Mouse (Mus musculus) lung, embryonic 15.5 days (tissue): ENCODE data around the gene Ppil4. TPM values are rescaled to one million over a fixed set of nuclear protein-coding genes. Genes with fewer than 3 reads are reported as not detected.

Experiments
- ATAC-seq: fragments of 200-750 bp; cut with Nextera tagmentation; 2 replicates; pipeline ENCODE4 v1.8.0; 2017; ENCODE audit warnings: moderate number of reproducible peaks, borderline replicate concordance; ENCODE audit not compliant: low FRiP score, low TSS enrichment; ENCODE audit errors: extremely low read depth
- H3K27ac ChIP-seq: fragments of 300-500 bp; sonication (generic); 2 replicates; pipeline ENCODE4 v1.5.1; 2015; ENCODE audit warnings: moderate library complexity, mild to moderate bottlenecking, inconsistent platforms
- H3K27me3 ChIP-seq: fragments of 300-500 bp; sonication (generic); 2 replicates; pipeline ENCODE4 v1.6.1; 2015; ENCODE audit warnings: inconsistent platforms
- H3K36me3 ChIP-seq: fragments of 300-500 bp; sonication (generic); 2 replicates; pipeline ENCODE4 v1.6.1; 2015; ENCODE audit warnings: inconsistent platforms
- H3K4me1 ChIP-seq: fragments of 300-500 bp; sonication (generic); 2 replicates; pipeline ENCODE4 v1.6.1; 2015; ENCODE audit warnings: inconsistent platforms
- H3K4me2 ChIP-seq: fragments of 300-500 bp; sonication (generic); 2 replicates; pipeline ENCODE4 v1.6.1; 2015; ENCODE audit warnings: inconsistent platforms, mild to moderate bottlenecking, moderate library complexity
- H3K4me3 ChIP-seq: fragments of 300-500 bp; sonication (generic); 2 replicates; pipeline ENCODE4 v1.5.1; 2015; ENCODE audit warnings: mild to moderate bottlenecking, inconsistent platforms
- H3K9ac ChIP-seq: fragments of 300-500 bp; sonication (generic); 2 replicates; pipeline ENCODE4 v1.6.1; 2015; ENCODE audit warnings: inconsistent platforms
- H3K9me3 ChIP-seq: fragments of 300-500 bp; sonication (generic); 2 replicates; pipeline ENCODE4 v1.6.1; 2016; ENCODE audit warnings: inconsistent platforms
- WGBS: fragments of 180-500 bp; shearing (Covaris S2); methylation state at CpG from one replicate; pipeline ENCODE4 v1.1.7; 2015; 5-methylcytosine and 5-hydroxymethylcytosine counted together
- polyA plus RNA-seq: library from polyadenylated mRNA; unstranded; fragments of >200 nt; fragmentation: Nextera tagmentation; extraction: Ambion mirVana; gene quantifications from 2 replicates; pipeline ENCODE4 v1.2.1, GENCODE M21; 2015

Ppil4 gene
- polyA plus RNA-seq, 1 experiment from 2014 or later: 37.5 TPM

DNA sequence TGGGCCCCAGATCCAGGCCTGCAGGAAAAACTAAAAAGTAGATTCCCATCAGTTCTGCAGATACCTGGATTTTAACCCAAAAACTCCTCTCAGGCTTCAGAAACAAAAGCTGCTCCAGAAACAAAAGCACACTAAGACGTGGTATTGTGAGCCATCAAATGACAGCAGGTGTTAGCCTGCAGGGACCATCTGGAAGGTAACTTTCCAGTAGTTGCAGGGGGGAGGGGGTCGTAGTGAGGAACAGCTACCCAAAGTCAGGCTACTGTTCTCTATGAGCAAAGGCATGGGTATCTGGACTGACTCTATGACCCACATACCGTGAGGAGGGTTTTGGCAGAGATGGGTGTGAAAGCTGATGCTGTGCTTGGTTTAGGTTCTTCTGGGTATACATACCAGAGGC is 48.1 kb downstream of the Ppil4 start:
- Histone ChIP-seq H3K4me2 (no peak overlapping the region), H3K4me3 (no peak overlapping the region), H3K27me3 (no peaks in the 10 kb centered on the region; the same call in 1 of the 2 replicates), H3K27ac (no peak overlapping the region), H3K9ac (no peak overlapping the region), H3K9me3 (no peaks in the 10 kb centered on the region), H3K4me1 (peaks cover 19% of the 10 kb centered on the region), H3K36me3 (no peaks in the 10 kb centered on the region)
- no peak for ATAC-seq
- 59% methylated on average over 3 of the region's 3 CpGs for WGBS

DNA sequence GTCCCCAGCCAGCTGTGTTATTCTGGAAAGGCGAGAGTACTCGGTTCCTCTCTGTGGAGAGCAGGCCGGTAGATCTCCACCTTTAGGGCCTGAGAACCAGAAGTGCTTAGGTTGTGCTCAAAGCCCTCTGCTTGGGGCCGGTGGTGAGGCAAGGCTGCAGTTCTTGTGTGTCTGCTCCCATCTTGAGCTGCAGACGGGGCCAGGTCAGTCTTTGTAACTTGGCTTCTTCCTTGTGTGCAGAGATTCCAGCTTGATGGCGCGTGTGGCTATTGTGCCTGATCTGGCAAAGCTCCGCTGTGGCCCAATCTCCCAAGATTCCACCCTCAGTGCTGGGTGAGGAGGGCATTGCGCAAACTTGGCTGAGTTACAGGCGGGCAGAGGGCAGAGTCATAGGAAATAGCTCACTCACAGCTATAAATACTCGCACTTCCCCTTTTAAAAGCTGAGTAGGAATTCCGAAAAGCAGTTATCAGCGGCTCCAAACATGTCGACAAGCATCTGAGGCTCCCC is 48.9 kb downstream of the Ppil4 start:
- ATAC-seq: peak; percentile 82
- Histone ChIP-seq H3K9me3 (no peaks in the 10 kb centered on the region), H3K4me1 (peaks cover 19% of the 10 kb centered on the region), H3K27ac (peak overlapping the region; percentile 62), H3K9ac (no peak overlapping the region), H3K27me3 (no peaks in the 10 kb centered on the region), H3K4me2 (peak overlapping the region; percentile 35), H3K4me3 (no peak overlapping the region), H3K36me3 (no peaks in the 10 kb centered on the region)
- WGBS: 24% methylated on average over 14 of the region's 14 CpGs

DNA sequence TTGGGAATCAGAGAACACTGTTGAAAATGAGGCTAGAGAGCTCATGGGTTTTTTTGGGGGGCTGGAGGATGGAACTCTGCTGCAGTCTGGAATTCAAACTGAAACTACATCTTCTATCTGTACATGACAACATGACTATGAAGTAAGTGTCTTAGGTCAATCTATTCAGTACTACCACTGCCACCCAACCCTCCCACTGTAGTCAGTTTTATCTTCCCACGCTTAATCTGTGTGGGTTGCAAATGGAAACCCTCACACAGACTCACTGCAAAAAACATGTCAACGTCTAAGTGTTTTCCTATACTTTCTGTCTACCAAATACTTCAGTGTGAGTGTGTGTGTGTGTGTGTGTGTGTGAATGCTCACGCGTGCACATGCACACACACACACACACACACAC is 50.5 kb downstream of the Ppil4 start:
- ATAC-seq: no peak

DNA sequence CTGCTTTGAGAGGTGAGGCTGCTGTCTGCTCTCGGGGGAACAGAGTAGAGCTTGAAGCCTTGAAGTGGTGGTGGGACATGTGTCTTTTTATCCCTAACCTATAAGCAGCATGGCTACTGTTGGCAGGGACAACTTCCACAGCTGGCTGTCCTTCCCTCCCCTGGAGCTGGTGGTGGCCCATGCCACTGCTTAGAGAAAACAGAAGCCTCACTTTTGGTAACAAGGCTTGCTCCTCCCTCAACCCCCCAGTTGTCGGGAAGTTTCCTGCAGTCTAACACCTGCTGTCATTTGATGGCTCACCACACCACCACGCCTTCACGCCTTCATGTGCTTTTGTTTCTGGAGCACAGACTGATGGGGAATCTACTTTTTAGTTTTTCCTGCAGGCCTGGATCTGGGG is 51.5 kb downstream of the Ppil4 start:
- Histone ChIP-seq H3K4me2 (no peak overlapping the region), H3K9me3 (no peaks in the 10 kb centered on the region), H3K36me3 (no peaks in the 10 kb centered on the region), H3K4me3 (no peak overlapping the region), H3K9ac (no peak overlapping the region), H3K27ac (no peak overlapping the region), H3K27me3 (no peaks in the 10 kb centered on the region), H3K4me1 (peaks cover 14% of the 10 kb centered on the region)
- 67% methylated on average over 4 of the region's 4 CpGs for WGBS
- ATAC-seq: no peak

More for the DNA sequence above, 50.5 kb downstream of the Ppil4 start:
- peaks cover 14% of the 10 kb centered on the region for H3K4me1 ChIP-seq
- H3K4me3 ChIP-seq: no peak overlapping the region
- no peaks in the 10 kb centered on the region for H3K36me3 ChIP-seq
- no peaks in the 10 kb centered on the region for H3K9me3 ChIP-seq
- 85% methylated on average over 4 of the region's 4 CpGs for WGBS
- no peak overlapping the region for H3K4me2 ChIP-seq
- H3K9ac ChIP-seq: no peak overlapping the region
- no peaks in the 10 kb centered on the region for H3K27me3 ChIP-seq
- H3K27ac ChIP-seq: no peak overlapping the region

DNA sequence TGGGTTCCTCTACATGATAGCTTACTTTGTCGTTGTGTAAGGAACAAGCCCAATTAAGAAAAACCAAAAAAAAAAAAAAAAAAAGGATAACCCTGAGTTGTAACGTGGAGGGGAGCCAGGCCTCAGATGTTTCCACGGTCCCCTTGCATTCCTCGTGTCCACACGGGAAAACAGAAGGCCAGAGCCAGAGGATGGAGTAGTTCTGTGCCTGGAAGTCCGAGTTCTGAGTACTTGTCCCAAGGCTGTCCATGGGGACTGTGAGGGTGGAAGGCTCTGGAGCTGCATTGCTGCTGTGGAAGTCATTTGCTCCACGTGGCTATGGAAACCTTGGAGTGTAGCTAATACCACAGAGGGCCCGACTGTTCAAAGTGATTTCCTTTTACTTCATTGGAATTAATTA is 52.4 kb downstream of the Ppil4 start:
- H3K27me3 ChIP-seq: no peaks in the 10 kb centered on the region
- no peak overlapping the region for H3K4me2 ChIP-seq
- H3K27ac ChIP-seq: no peak overlapping the region
- WGBS: 61% methylated on average over 8 of the region's 8 CpGs
- H3K4me3 ChIP-seq: no peak overlapping the region
- H3K4me1 ChIP-seq: peaks cover 11% of the 10 kb centered on the region
- no peaks in the 10 kb centered on the region for H3K36me3 ChIP-seq
- H3K9me3 ChIP-seq: no peaks in the 10 kb centered on the region
- no peak for ATAC-seq
- no peak overlapping the region for H3K9ac ChIP-seq

DNA sequence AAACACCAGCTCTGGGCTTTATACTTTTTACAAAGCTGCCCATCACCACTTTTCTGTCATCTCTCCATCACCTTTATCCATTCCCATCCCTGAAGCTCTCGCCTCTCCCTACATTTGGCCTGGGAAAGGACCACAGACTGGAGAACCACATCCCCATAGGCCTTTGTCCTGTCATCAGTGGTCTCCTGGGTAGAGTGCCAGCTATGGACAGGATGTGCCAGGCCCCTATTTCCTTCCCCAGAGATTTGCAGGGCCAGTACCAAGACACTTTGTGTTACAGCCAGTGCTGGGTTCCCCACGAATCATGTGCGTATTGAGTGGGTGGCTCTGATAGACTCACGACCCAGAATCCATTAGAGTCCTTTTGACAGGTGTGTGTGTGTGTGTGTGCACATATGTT is 53.3 kb downstream of the Ppil4 start:
- 87% methylated on average over 4 of the region's 4 CpGs for WGBS
- no peak overlapping the region for H3K9ac ChIP-seq

DNA sequence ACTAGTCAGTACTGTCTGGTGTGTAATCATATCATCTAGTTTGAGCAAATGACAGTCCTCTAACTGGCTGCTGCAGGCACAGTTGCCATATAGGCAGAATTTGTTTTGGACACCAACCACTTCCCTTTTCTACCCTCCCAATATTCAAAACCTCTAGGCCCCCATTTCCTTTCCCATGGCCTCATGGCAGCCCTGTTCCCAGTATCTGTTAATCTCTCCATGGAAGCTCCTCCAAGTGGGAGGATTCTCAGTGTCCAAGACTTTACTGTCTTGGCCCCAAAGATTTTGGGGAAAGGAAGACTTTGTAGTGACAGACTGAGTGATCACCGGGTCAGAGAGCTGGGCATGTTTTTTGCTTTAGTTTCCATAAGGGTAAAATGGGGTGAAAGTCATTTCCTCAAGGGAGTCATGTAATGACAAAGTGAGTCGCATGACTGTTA is 54.5 kb downstream of the Ppil4 start:
- H3K27me3 ChIP-seq: no peaks in the 10 kb centered on the region
- H3K4me1 ChIP-seq: peaks cover 2% of the 10 kb centered on the region; the same call in 1 of the 2 replicates
- H3K36me3 ChIP-seq: no peaks in the 10 kb centered on the region
- H3K4me2 ChIP-seq: no peak overlapping the region
- no peak overlapping the region for H3K4me3 ChIP-seq
- no peak for ATAC-seq
- no peaks in the 10 kb centered on the region for H3K9me3 ChIP-seq
- H3K27ac ChIP-seq: no peak overlapping the region
- H3K9ac ChIP-seq: no peak overlapping the region
- 79% methylated on average over 2 of the region's 2 CpGs for WGBS

More for the DNA sequence above, 53.3 kb downstream of the Ppil4 start:
- Histone ChIP-seq H3K27me3 (no peaks in the 10 kb centered on the region), H3K36me3 (no peaks in the 10 kb centered on the region), H3K4me3 (no peak overlapping the region), H3K27ac (no peak overlapping the region), H3K9me3 (no peaks in the 10 kb centered on the region), H3K4me2 (no peak overlapping the region), H3K4me1 (peaks cover 11% of the 10 kb centered on the region)
- no peak for ATAC-seq

DNA sequence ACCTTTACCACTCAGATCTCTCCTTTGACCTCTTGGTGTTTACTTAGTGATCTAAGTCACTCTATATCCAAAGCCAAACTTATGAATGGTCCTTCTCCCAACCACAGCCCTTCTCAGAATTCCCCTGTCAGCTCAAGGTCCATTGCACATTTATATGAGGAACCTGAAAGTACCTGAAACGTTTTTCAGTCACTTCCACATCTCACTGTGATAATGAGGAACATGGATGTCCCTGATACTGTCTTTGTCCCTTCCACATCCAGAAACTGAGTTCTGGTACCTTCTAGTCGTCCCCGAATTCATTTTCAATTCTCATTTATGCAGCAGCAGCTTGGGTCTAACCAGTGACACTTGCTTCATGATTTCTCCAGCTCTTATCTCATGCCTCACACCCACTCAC is 59.2 kb downstream of the Ppil4 start:
- no peak overlapping the region for H3K9ac ChIP-seq
- no peak overlapping the region for H3K4me3 ChIP-seq
- H3K4me2 ChIP-seq: no peak overlapping the region
- WGBS: 57% methylated on average over 3 of the region's 3 CpGs
- ATAC-seq: no peak
- no peaks in the 10 kb centered on the region for H3K4me1 ChIP-seq
- no peaks in the 10 kb centered on the region for H3K27me3 ChIP-seq
- H3K36me3 ChIP-seq: no peaks in the 10 kb centered on the region
- no peak overlapping the region for H3K27ac ChIP-seq
- no peaks in the 10 kb centered on the region for H3K9me3 ChIP-seq

DNA sequence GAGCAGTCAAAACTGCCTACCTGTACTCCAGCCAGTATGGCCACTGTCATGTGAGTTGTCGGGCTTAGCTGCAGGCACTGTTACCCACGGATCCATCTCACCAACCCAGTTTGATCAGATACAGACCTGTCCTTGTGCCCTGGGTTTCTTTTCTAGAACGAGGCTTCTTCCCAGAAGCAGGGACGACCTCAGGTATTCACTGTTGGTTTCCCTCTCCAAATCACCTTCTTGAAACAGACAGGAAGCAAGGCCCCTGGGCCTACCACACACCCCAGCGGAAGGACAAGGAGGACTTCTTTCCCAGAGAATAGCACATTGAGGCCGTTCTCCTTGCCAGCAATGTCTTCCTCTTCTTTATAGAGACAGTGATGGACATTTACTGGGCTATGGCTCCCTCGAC is 67.8 kb downstream of the Ppil4 start:
- H3K4me3 ChIP-seq: no peak overlapping the region
- no peaks in the 10 kb centered on the region for H3K4me1 ChIP-seq
- H3K9ac ChIP-seq: no peak overlapping the region
- H3K27ac ChIP-seq: no peak overlapping the region
- H3K36me3 ChIP-seq: no peaks in the 10 kb centered on the region
- no peak for ATAC-seq
- WGBS: 82% methylated on average over 7 of the region's 7 CpGs
- H3K27me3 ChIP-seq: no peaks in the 10 kb centered on the region
- H3K9me3 ChIP-seq: no peaks in the 10 kb centered on the region
- no peak overlapping the region for H3K4me2 ChIP-seq

DNA sequence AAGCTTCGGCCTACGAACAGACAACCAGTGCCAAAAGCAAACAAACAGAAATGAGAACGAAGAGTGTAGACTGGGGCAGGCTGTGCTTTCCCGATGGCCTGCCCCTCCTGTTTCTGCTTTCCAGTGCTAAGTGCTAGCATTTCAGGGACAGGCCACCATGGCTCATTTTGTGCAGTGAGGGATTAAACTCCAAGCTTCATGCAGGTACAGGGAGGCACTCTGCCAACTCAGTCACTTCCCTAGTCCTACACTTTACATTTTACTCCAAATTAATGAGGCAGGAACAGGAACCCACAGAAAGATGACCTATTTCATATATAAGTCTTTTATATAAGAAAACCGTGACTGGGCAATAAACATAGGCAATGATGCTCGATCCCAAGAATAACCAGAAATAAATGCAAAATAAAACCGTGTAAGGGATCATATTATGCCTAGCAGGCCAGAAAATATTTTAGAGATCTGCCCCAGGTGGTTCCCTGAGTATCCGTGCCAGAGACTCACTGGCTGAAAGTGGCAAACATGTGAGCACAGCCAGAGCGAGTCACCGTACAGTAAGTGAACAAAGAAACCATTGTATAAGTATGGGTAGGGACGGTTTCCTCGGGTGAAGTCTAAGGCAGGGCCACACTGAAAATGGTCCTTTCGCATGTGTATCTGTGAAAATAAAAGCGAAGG is 68.7 kb downstream of the Ppil4 start:
- H3K9ac ChIP-seq: no peak overlapping the region
- peak; percentile 35; the same call in 1 of the 2 replicates for ATAC-seq
- no peak overlapping the region for H3K4me2 ChIP-seq
- H3K4me1 ChIP-seq: no peaks in the 10 kb centered on the region
- no peaks in the 10 kb centered on the region for H3K9me3 ChIP-seq
- no peaks in the 10 kb centered on the region for H3K36me3 ChIP-seq
- WGBS: 66% methylated on average over 14 of the region's 14 CpGs
- no peak overlapping the region for H3K4me3 ChIP-seq
- peaks cover under 1% of the 10 kb centered on the region; the same call in 1 of the 2 replicates for H3K27me3 ChIP-seq
- H3K27ac ChIP-seq: no peak overlapping the region

DNA sequence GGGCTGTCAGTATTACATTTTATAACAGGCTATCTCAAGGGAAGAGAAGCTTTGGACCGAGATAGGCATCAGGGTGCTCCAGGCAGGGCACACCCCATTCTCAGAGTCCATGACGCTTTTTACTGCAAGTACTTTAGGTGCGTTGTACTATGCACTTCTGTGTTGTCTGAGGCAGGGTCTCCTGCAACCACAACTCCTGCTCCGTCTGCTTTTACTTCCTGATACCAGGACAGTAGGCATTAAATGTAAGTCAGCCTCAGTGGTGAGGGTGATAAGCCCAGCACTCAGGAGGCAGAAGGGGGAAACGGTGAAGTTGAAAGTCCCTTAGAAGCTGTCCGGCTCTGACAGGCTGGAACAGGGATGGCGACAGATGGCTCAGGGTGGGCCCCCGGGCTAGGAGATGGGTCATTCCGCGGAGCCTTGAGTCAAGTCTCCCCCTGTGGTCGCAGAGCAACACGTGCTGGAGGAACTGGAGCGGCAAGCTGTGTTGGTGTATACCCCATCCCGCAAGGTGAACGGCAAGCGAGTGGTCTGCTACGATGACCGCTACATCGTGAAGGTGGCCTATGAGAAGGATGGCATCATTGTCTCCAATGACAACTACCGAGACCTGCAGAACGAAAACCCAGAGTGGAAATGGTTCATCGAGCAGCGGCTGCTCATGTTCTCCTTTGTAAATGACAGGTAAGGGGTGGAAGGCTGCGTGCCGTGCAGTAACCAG is 69.4 kb downstream of the Ppil4 start:
- Histone ChIP-seq H3K9ac (no peak overlapping the region), H3K27ac (no peak overlapping the region), H3K36me3 (no peaks in the 10 kb centered on the region), H3K4me2 (no peak overlapping the region), H3K4me3 (no peak overlapping the region), H3K27me3 (peaks cover 7% of the 10 kb centered on the region), H3K4me1 (peaks cover 2% of the 10 kb centered on the region; the same call in 1 of the 2 replicates), H3K9me3 (no peaks in the 10 kb centered on the region)
- 82% methylated on average over 25 of the region's 25 CpGs for WGBS
- ATAC-seq: no peak

DNA sequence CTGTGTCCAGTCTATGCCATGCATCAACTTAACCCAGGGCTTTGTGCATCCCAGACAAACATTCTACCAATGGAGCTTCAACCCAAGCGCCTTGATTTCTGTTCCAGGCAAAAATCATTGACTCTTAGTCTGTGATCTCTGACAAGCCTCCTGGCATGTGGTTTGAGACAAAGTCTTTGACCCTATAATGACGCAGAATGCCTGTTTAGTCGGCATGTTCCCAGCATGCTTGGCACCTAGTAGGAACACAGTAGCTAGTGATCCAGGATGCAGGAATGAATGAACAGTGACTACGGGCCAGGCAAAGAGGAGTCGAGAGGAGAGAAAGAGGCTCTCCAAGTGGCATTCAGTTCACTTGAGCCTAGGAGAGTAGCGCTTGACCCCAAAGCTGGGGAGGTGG is 70.7 kb downstream of the Ppil4 start:
- Histone ChIP-seq H3K9me3 (no peaks in the 10 kb centered on the region), H3K27me3 (peaks cover 20% of the 10 kb centered on the region), H3K36me3 (no peaks in the 10 kb centered on the region), H3K4me2 (no peak overlapping the region), H3K4me3 (no peak overlapping the region), H3K9ac (no peak overlapping the region), H3K4me1 (peaks cover 8% of the 10 kb centered on the region; the same call in 1 of the 2 replicates), H3K27ac (no peak overlapping the region)
- no peak for ATAC-seq
- WGBS: 91% methylated on average over 6 of the region's 6 CpGs
